Mouse (Mus musculus): ENCODE results near the gene Arvcf. TPM values are rescaled to one million over a fixed set of nuclear protein-coding genes. Genes with fewer than 3 reads are reported as not detected.

Arvcf gene
- total and polyA plus RNA-seq, 3 experiments, result 9.1 to 14.5 TPM; not detected in 1

GRCm38 (mm10) chr16:18377203-18377602 lies 29.2 kb downstream of the Arvcf start (continued):
- TF ChIP-seq UBTF (IDR thresholded peaks at IDR 0.05; ENCODE audit: borderline replicate concordance, insufficient read depth, low read depth, low read length) (no peak), GABPA (IDR thresholded peaks at IDR 0.05; ENCODE audit: low read depth, low read length) (no peak), ZNF384 (IDR thresholded peaks at IDR 0.05; ENCODE audit: low read depth, low read length) (no peak), POLR2AphosphoS2 (IDR thresholded peaks at IDR 0.05; ENCODE audit: low read length) (no peak), USF2 (IDR thresholded peaks at IDR 0.05; ENCODE audit: borderline replicate concordance in 1 of 2, insufficient read depth in 1 of 2, low read depth in 1 of 2, low read length in 2 of 2) (peak; percentile 21 to 64; a peak in 3 of 4 replicates)

- Histone ChIP-seq H3K4me1 (ENCODE audit: control insufficient read depth in 1 of 2, insufficient read depth in 2 of 2, low read length in 2 of 2) (peaks cover 6 to 14% of the 10 kb centered on the region in 2 experiments; a peak in 3 of 4 replicates), H3K79me2 (ENCODE audit: control insufficient read depth, insufficient read depth, low read length, poor library complexity) (no peaks in the 10 kb centered on the region)
Measured at GRCm38 (mm10) chr16:18378489-18378888, 30.5 kb downstream of the Arvcf start.

GRCm38 (mm10) chr16:18379338-18380001 lies 31.5 kb downstream of the Arvcf start:
- no peaks in the 10 kb centered on the region for H3K27me3 ChIP-seq (ENCODE audit: control insufficient read depth in 1 of 2, insufficient read depth in 2 of 2, low read length in 2 of 2)
- peaks cover 0 to 11% of the 10 kb centered on the region in 2 experiments; a peak in 2 of 4 replicates for H3K36me3 ChIP-seq (ENCODE audit: control insufficient read depth in 1 of 2, insufficient read depth in 2 of 2, low read length in 2 of 2)
- H3K9me3 ChIP-seq (replicated peaks; ENCODE audit: insufficient read depth, low read length), result no peaks in the 10 kb centered on the region
- peaks cover 6 to 14% of the 10 kb centered on the region in 2 experiments; a peak in 3 of 4 replicates for H3K4me1 ChIP-seq (ENCODE audit: control insufficient read depth in 1 of 2, insufficient read depth in 2 of 2, low read length in 2 of 2)
- H3K79me2 ChIP-seq (ENCODE audit: control insufficient read depth, insufficient read depth, low read length, poor library complexity), result no peaks in the 10 kb centered on the region
- H3K4me3 ChIP-seq (ENCODE audit: control insufficient read depth in 1 of 2, insufficient read depth in 1 of 2, low read depth in 2 of 2, low read length in 2 of 2), result no peak overlapping the region
- no peak overlapping the region for H3K27ac ChIP-seq (ENCODE audit: control insufficient read depth, low read depth, low read length)
- no peak overlapping the region for H3K9ac ChIP-seq (ENCODE audit: control insufficient read depth, low read depth, low read length, poor library complexity, severe bottlenecking)
- DNase-seq (ENCODE audit: low read depth, low spot score), result no peak
- no peak for TF ChIP-seq MYB (IDR thresholded peaks at IDR 0.05; ENCODE audit: low read depth, low read length)

More at GRCm38 (mm10) chr16:18378489-18378888, 30.5 kb downstream of the Arvcf start:
- no peak for TF ChIP-seq MAX (IDR thresholded peaks at IDR 0.05; ENCODE audit: low read length)
- no peak for TF ChIP-seq MYC (IDR thresholded peaks at IDR 0.05; ENCODE audit: low read depth, low read length)
- no peak for TF ChIP-seq USF1 (IDR thresholded peaks at IDR 0.05; ENCODE audit: low read depth, low read length)
- TF ChIP-seq ZC3H11A (IDR thresholded peaks at IDR 0.05; ENCODE audit: low read depth, low read length), result no peak
- no peak for TF ChIP-seq GABPA (IDR thresholded peaks at IDR 0.05; ENCODE audit: low read depth, low read length)
- TF ChIP-seq MAFK (IDR thresholded peaks at IDR 0.05; ENCODE audit: borderline replicate concordance, low read depth, low read length), result no peak
- TF ChIP-seq NRF1 (IDR thresholded peaks at IDR 0.05; ENCODE audit: insufficient read depth, low read depth, low read length, poor library complexity, severe bottlenecking), result no peak
- no peak for TF ChIP-seq RAD21 (IDR thresholded peaks at IDR 0.05; ENCODE audit: low read depth, low read length)
- no peak for TF ChIP-seq TCF12 (IDR thresholded peaks at IDR 0.05; ENCODE audit: low read depth, low read length)
- TF ChIP-seq TBP (IDR thresholded peaks at IDR 0.05; ENCODE audit: low read depth, low read length), result no peak
- no peak for TF ChIP-seq ELF1 (IDR thresholded peaks at IDR 0.05; ENCODE audit: low read depth, low read length)
- Histone ChIP-seq H3K36me3 (ENCODE audit: control insufficient read depth in 1 of 2, insufficient read depth in 2 of 2, low read length in 2 of 2) (peaks cover 0 to 11% of the 10 kb centered on the region in 2 experiments; a peak in 2 of 4 replicates), H3K9me3 (replicated peaks; ENCODE audit: insufficient read depth, low read length) (no peaks in the 10 kb centered on the region), H3K27ac (ENCODE audit: control insufficient read depth, low read depth, low read length) (no peak overlapping the region), H3K4me3 (ENCODE audit: control insufficient read depth in 1 of 2, insufficient read depth in 1 of 2, low read depth in 2 of 2, low read length in 2 of 2) (no peak overlapping the region), H3K9ac (ENCODE audit: control insufficient read depth, low read depth, low read length, poor library complexity, severe bottlenecking) (no peak overlapping the region), H3K27me3 (ENCODE audit: control insufficient read depth in 1 of 2, insufficient read depth in 2 of 2, low read length in 2 of 2) (no peaks in the 10 kb centered on the region)
- DNase-seq (ENCODE audit: low read depth, low spot score), result no peak

All from MEL (cell line).